Mouse (Mus musculus) R1 (cell line): ENCODE results near the gene Bcl7a.

Experiments
- DNase-seq: peaks from one replicate; pipeline ENCODE4 v3.0.0-alpha.2; 2018; ENCODE audit warnings: low read depth, low spot score

Gene Bcl7a

GRCm38 (mm10) chr5:123377120-123377955, 33.7 kb downstream of the Bcl7a start:
- DNase-seq: peak; percentile 92

- DNase-seq: no peak
Observed at GRCm38 (mm10) chr5:123378712-123379111, 35.1 kb downstream of the Bcl7a start.

- no peak for DNase-seq
Observed at GRCm38 (mm10) chr5:123379504-123379931, 35.9 kb downstream of the Bcl7a start.

GRCm38 (mm10) chr5:123381968-123382367, 38.3 kb downstream of the Bcl7a start:
- peak; percentile 53 for DNase-seq

GRCm38 (mm10) chr5:123382686-123383085, 39.1 kb downstream of the Bcl7a start:
- peak; percentile 67 for DNase-seq

GRCm38 (mm10) chr5:123388452-123388851, 44.8 kb downstream of the Bcl7a start:
- DNase-seq: no peak

GRCm38 (mm10) chr5:123390536-123391441, 47.2 kb downstream of the Bcl7a start:
- peak; percentile 68 for DNase-seq

GRCm38 (mm10) chr5:123391442-123391809, 47.8 kb downstream of the Bcl7a start:
- peak; percentile 85 for DNase-seq

GRCm38 (mm10) chr5:123393786-123394302, 50.2 kb downstream of the Bcl7a start:
- DNase-seq: no peak

- peak; percentile 98 for DNase-seq
Observed at GRCm38 (mm10) chr5:123394303-123394956, 50.8 kb downstream of the Bcl7a start, which contains the start of gene Mlxip. Gene Mlxip, plus strand, starts transcription at chr5:123394798.

- peak; percentile 32 for DNase-seq
Observed at GRCm38 (mm10) chr5:123394957-123395881, 51.6 kb downstream of the Bcl7a start.

- DNase-seq: no peak
Observed at GRCm38 (mm10) chr5:123396901-123397464, 53.3 kb downstream of the Bcl7a start.

- no peak for DNase-seq
Observed at GRCm38 (mm10) chr5:123397786-123398185, 54.2 kb downstream of the Bcl7a start.

- no peak for DNase-seq
Observed at GRCm38 (mm10) chr5:123398856-123399498, 55.3 kb downstream of the Bcl7a start.

- no peak for DNase-seq
Observed at GRCm38 (mm10) chr5:123404480-123404879, 60.8 kb downstream of the Bcl7a start.

- DNase-seq: peak; percentile 22
Observed at GRCm38 (mm10) chr5:123406952-123407351, 63.3 kb downstream of the Bcl7a start.

- DNase-seq: no peak
Observed at GRCm38 (mm10) chr5:123408176-123408575, 64.5 kb downstream of the Bcl7a start.

- no peak for DNase-seq
Observed at GRCm38 (mm10) chr5:123412193-123412592, 68.6 kb downstream of the Bcl7a start.

GRCm38 (mm10) chr5:123413866-123414363, 70.3 kb downstream of the Bcl7a start:
- no peak for DNase-seq
